Mouse (Mus musculus): ENCODE measurements around the gene Dlgap4.

DNA sequence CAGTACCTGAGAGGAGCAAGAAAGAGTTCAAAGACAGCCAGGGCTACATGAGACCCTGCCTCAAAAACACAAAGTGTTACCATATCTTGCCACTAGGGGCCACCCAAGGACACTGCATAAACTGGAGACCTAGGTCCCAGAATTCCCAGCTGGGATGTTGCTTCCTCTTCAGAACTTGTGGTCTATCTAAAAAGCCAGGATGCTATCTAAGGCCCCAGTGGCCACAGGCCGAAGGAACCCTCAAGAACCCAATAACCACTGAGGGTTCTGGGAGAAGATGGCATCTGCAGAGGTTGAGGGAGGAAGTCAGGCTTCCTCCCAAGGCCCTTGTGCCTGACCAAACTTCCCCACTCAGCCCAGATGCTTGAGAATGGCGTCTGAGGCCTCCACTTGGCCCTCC lies 196.1 kb downstream of the Dlgap4 start:
- TF ChIP-seq POLR2A (IDR thresholded peaks at IDR 0.05; ENCODE audit: control insufficient read depth, extremely low read depth, insufficient read depth, low read length, poor library complexity) = no peak
- TF ChIP-seq CTCF (IDR thresholded peaks at IDR 0.05; ENCODE audit: borderline replicate concordance, control insufficient read depth, extremely low read depth, insufficient read depth, low read length, poor library complexity) = peak; percentile 59; the same call in 1 of the 2 replicates

Data from thymus, adult 2 months (tissue).